ENCODE assay signal across 8 mouse cellular contexts in genomic region chr7:45129318-45129717, GRCm38 (mm10). TPM values are rescaled to one million over a fixed set of nuclear protein-coding genes. Genes with fewer than 3 reads are reported as not detected.
DNase-seq lines count a peak whose midpoint lies in the region; ATAC-seq and TF ChIP-seq lines count a peak whose summit lies in the region.

No protein-coding gene starts in this region.

- no peaks in the 10 kb centered on the region for H3K9me3 ChIP-seq in ES-E14 (ENCODE audit: control insufficient read depth, insufficient read depth, low read depth, low read length)
- H3K9me3 ChIP-seq in forebrain, embryonic 12.5 days = no peaks in the 10 kb centered on the region
- H3K9me3 ChIP-seq in kidney, postnatal 0 days (replicated peaks; ENCODE audit: low read length) = no peaks in the 10 kb centered on the region
- 0 out of 2 replicates have a peak, but pooled peaks cover 2% of the 10 kb centered on the region for H3K9me3 ChIP-seq in midbrain, embryonic 12.5 days

- in situ Hi-C loops in ES-E14 (cut with MboI; ENCODE audit: low sequenced_read_pairs in 2 of 2, unreplicated experiment in 2 of 2) = no loop called here

- peak overlapping the region; percentile 87 for H3K4me2 ChIP-seq in forebrain, embryonic 12.5 days
- peak overlapping the region; percentile 64 for H3K4me2 ChIP-seq in kidney, postnatal 0 days (ENCODE audit: low read length)
- peak overlapping the region; percentile 56 for H3K4me2 ChIP-seq in midbrain, embryonic 12.5 days (replicated peaks)

- no peak for ATAC-seq in forebrain, embryonic 12.5 days (ENCODE audit: low FRiP score)
- no peak for ATAC-seq in kidney, postnatal 0 days (replicated peaks; ENCODE audit: low FRiP score, low read depth)
- no peak; the same call in 1 of the 2 replicates for ATAC-seq in midbrain, embryonic 12.5 days (ENCODE audit: low FRiP score, low read depth)
- no peak for ATAC-seq in inflammation-experienced regulatory T-cells, adult 6 months

- peak overlapping the region; percentile 72 for H3K27ac ChIP-seq in ES-E14 (ENCODE audit: insufficient read depth, low read depth, low read length, poor library complexity, severe bottlenecking)
- H3K27ac ChIP-seq in forebrain, embryonic 12.5 days = peak overlapping the region; percentile 95
- peak overlapping the region; percentile 90 for H3K27ac ChIP-seq in kidney, postnatal 0 days
- peak overlapping the region; percentile 88 for H3K27ac ChIP-seq in midbrain, embryonic 12.5 days (replicated peaks)

- peaks cover 0 to 14% of the 10 kb centered on the region in 2 experiments; a peak in 1 of 4 replicates for H3K4me1 ChIP-seq in ES-E14 (ENCODE audit: control insufficient read depth in 2 of 2, insufficient read depth in 2 of 2, low read length in 2 of 2, poor library complexity in 1 of 2)
- peaks cover 39% of the 10 kb centered on the region for H3K4me1 ChIP-seq in forebrain, embryonic 12.5 days
- H3K4me1 ChIP-seq in kidney, postnatal 0 days (replicated peaks; ENCODE audit: insufficient read depth, low read length) = peaks cover 30% of the 10 kb centered on the region; the same call in 1 of the 2 replicates
- H3K4me1 ChIP-seq in midbrain, embryonic 12.5 days = peaks cover 38% of the 10 kb centered on the region

- H3K27me3 ChIP-seq in forebrain, embryonic 12.5 days = peaks cover under 1% of the 10 kb centered on the region; the same call in 1 of the 2 replicates
- no peaks in the 10 kb centered on the region for H3K27me3 ChIP-seq in kidney, postnatal 0 days (ENCODE audit: insufficient read depth, low read length)
- peaks cover 6% of the 10 kb centered on the region; the same call in 1 of the 2 replicates for H3K27me3 ChIP-seq in midbrain, embryonic 12.5 days

- H3K36me3 ChIP-seq in ES-E14 (ENCODE audit: control insufficient read depth, insufficient read depth, low read length, poor library complexity, severe bottlenecking) = peaks cover 32% of the 10 kb centered on the region
- H3K36me3 ChIP-seq in forebrain, embryonic 12.5 days (replicated peaks) = peaks cover 29% of the 10 kb centered on the region
- H3K36me3 ChIP-seq in kidney, postnatal 0 days (ENCODE audit: insufficient read depth, low read length) = peaks cover 19% of the 10 kb centered on the region
- H3K36me3 ChIP-seq in midbrain, embryonic 12.5 days = peaks cover 27% of the 10 kb centered on the region

- peak; percentile 74 for DNase-seq in adrenal gland, postnatal 10 days
- no peak for DNase-seq in adrenal gland, adult 8-10 months
- DNase-seq in ES-E14 (ENCODE audit: low read depth, low spot score) = no peak
- no peak for DNase-seq in kidney, postnatal 0 days (ENCODE audit: low spot score)
- no peak for DNase-seq in cerebellum, postnatal 25 days

- peak overlapping the region; percentile 70 to 80 for H3K4me3 ChIP-seq in ES-E14 (ENCODE audit: insufficient read depth in 1 of 2, low read depth in 1 of 2, low read length in 2 of 2, poor library complexity in 1 of 2, severe bottlenecking in 1 of 2)
- H3K4me3 ChIP-seq in forebrain, embryonic 12.5 days (replicated peaks) = peak overlapping the region; percentile 83
- peak overlapping the region; percentile 40 for H3K4me3 ChIP-seq in kidney, postnatal 0 days (replicated peaks; ENCODE audit: low read depth, low read length)
- H3K4me3 ChIP-seq in midbrain, embryonic 12.5 days = peak overlapping the region; percentile 94

- TF ChIP-seq CTCF in kidney, postnatal 0 days (IDR thresholded peaks at IDR 0.05; ENCODE audit: low read depth) = no peak

- H3K9ac ChIP-seq in ES-E14 (ENCODE audit: insufficient read depth, low read depth, low read length, poor library complexity, severe bottlenecking) = peak overlapping the region; percentile 90
- H3K9ac ChIP-seq in forebrain, embryonic 12.5 days = peak overlapping the region; percentile 71
- H3K9ac ChIP-seq in kidney, postnatal 0 days (ENCODE audit: low read depth, low read length) = peak overlapping the region; percentile 60
- peak overlapping the region; percentile 52 for H3K9ac ChIP-seq in midbrain, embryonic 12.5 days (replicated peaks)

- under 1% methylated on average over 17 of the region's 17 CpGs for WGBS in forebrain, embryonic 12.5 days
- under 1% methylated on average over 17 of the region's 17 CpGs for WGBS in kidney, postnatal 0 days
- under 1% methylated on average over 17 of the region's 17 CpGs for WGBS in midbrain, embryonic 12.5 days

TF ChIP-seq in ES-E14, 5 proteins besides CTCF, POLR2A, EP300 and RAD21:
- TF ChIP-seq ZNF384 (IDR thresholded peaks at IDR 0.05; ENCODE audit: low read depth, low read length) (no peak), HCFC1 (IDR thresholded peaks at IDR 0.05; ENCODE audit: borderline replicate concordance, insufficient read depth, low read length) (no peak), CHD2 (IDR thresholded peaks at IDR 0.05; ENCODE audit: low read depth, low read length) (no peak), MAFK (IDR thresholded peaks at IDR 0.05; ENCODE audit: insufficient read depth, low read depth, low read length) (no peak), ZC3H11A (IDR thresholded peaks at IDR 0.05; ENCODE audit: borderline replicate concordance, low read depth, low read length) (no peak)

RNA-seq across cellular contexts. Expression of gene Rpl13a, which starts 0.8 kb away (rescaled TPM):
- total RNA-seq in adrenal gland, postnatal 10 days (2021) = 1,000 to 10,000 TPM; 1,643 to 1,697 TPM
- 1,000 to 10,000 TPM; 1,558 to 1,710 (median 1,647) TPM for total RNA-seq in adrenal gland, adult 8-10 months (2022)
- 3,971 and 5,136 TPM in 2 replicates for total RNA-seq in ES-E14 (2012; rRNA removed)
- polyA plus RNA-seq in forebrain, embryonic 12.5 days (2016; fragmentation: Nextera tagmentation; extraction: Ambion mirVana) = 1,106 and 1,135 TPM in 2 replicates
- polyA plus RNA-seq in kidney, postnatal 0 days (2015; fragmentation: Nextera tagmentation; extraction: Ambion mirVana) = 1,804 and 1,959 TPM in 2 replicates
- polyA plus RNA-seq in midbrain, embryonic 12.5 days (2016; fragmentation: Nextera tagmentation; extraction: Ambion mirVana) = 1,022 and 1,026 TPM in 2 replicates
- polyA plus RNA-seq in inflammation-experienced regulatory T-cells, adult 6 months (2017; shearing (Covaris generic)) = 1,000 to 10,000 TPM; 6,216 to 8,178 (median 7,568) TPM

RNA-seq across cellular contexts. Expression of gene Rps11, which starts 5.1 kb away (rescaled TPM):
- total RNA-seq in adrenal gland, postnatal 10 days (2021) = 1,000 to 10,000 TPM; 1,283 to 1,295 TPM
- total RNA-seq in adrenal gland, adult 8-10 months (2022) = 1,000 to 10,000 TPM; 1,085 to 1,250 (median 1,138) TPM
- 1,746 and 1,854 TPM in 2 replicates for total RNA-seq in ES-E14 (2012; rRNA removed)
- polyA plus RNA-seq in forebrain, embryonic 12.5 days (2016; fragmentation: Nextera tagmentation; extraction: Ambion mirVana) = 1,226 and 1,285 TPM in 2 replicates
- 1,486 and 1,553 TPM in 2 replicates for polyA plus RNA-seq in kidney, postnatal 0 days (2015; fragmentation: Nextera tagmentation; extraction: Ambion mirVana)
- 1,160 and 1,195 TPM in 2 replicates for polyA plus RNA-seq in midbrain, embryonic 12.5 days (2016; fragmentation: Nextera tagmentation; extraction: Ambion mirVana)
- polyA plus RNA-seq in inflammation-experienced regulatory T-cells, adult 6 months (2017; shearing (Covaris generic)) = 1,000 to 10,000 TPM; 3,557 to 4,924 (median 4,468) TPM

RNA-seq across cellular contexts. Expression of gene Gm45713, which starts 6.7 kb away (rescaled TPM):
- total RNA-seq in adrenal gland, postnatal 10 days (2021) = not detected
- not detected for total RNA-seq in adrenal gland, adult 8-10 months (2022)
- 0.36 and 0.90 TPM in 2 replicates for total RNA-seq in ES-E14 (2012; rRNA removed)
- polyA plus RNA-seq in forebrain, embryonic 12.5 days (2016; fragmentation: Nextera tagmentation; extraction: Ambion mirVana) = 0.27 TPM in 1 of 2 replicates, not detected in the other
- 0.83 and 1.3 TPM in 2 replicates for polyA plus RNA-seq in kidney, postnatal 0 days (2015; fragmentation: Nextera tagmentation; extraction: Ambion mirVana)
- polyA plus RNA-seq in midbrain, embryonic 12.5 days (2016; fragmentation: Nextera tagmentation; extraction: Ambion mirVana) = 0.25 and 0.45 TPM in 2 replicates
- polyA plus RNA-seq in inflammation-experienced regulatory T-cells, adult 6 months (2017; shearing (Covaris generic)) = 1 to 10 TPM; 1.4 to 2.4 (median 1.6) TPM

RNA-seq across cellular contexts. Expression of gene Flt3l, which starts 6.9 kb away (rescaled TPM):
- 10 to 100 TPM in 1 of 2 experiments, 1 to 10 TPM in 1; 9.7 to 18.1 TPM for total RNA-seq in adrenal gland, postnatal 10 days (2021)
- 10 to 100 TPM; 20.4 to 56.7 (median 39.5) TPM for total RNA-seq in adrenal gland, adult 8-10 months (2022)
- total RNA-seq in ES-E14 (2012; rRNA removed) = 1.8 and 1.9 TPM in 2 replicates
- polyA plus RNA-seq in forebrain, embryonic 12.5 days (2016; fragmentation: Nextera tagmentation; extraction: Ambion mirVana) = 0.21 and 0.72 TPM in 2 replicates
- 2.2 and 2.4 TPM in 2 replicates for polyA plus RNA-seq in kidney, postnatal 0 days (2015; fragmentation: Nextera tagmentation; extraction: Ambion mirVana)
- polyA plus RNA-seq in midbrain, embryonic 12.5 days (2016; fragmentation: Nextera tagmentation; extraction: Ambion mirVana) = 0.64 and 1.2 TPM in 2 replicates
- polyA plus RNA-seq in inflammation-experienced regulatory T-cells, adult 6 months (2017; shearing (Covaris generic)) = 100 to 1,000 TPM in 1 of 3 experiments, 10 to 100 TPM in 2; 70.2 to 108 (median 97.6) TPM

RNA-seq across cellular contexts. Expression of gene Pih1d1, which starts 24.8 kb away (rescaled TPM):
- total RNA-seq in adrenal gland, postnatal 10 days (2021) = 10 to 100 TPM; 59.0 to 68.5 TPM
- 10 to 100 TPM; 58.4 to 73.0 (median 68.9) TPM for total RNA-seq in adrenal gland, adult 8-10 months (2022)
- 69.9 and 70.2 TPM in 2 replicates for total RNA-seq in ES-E14 (2012; rRNA removed)
- 95.0 and 97.5 TPM in 2 replicates for polyA plus RNA-seq in forebrain, embryonic 12.5 days (2016; fragmentation: Nextera tagmentation; extraction: Ambion mirVana)
- 81.3 and 88.6 TPM in 2 replicates for polyA plus RNA-seq in kidney, postnatal 0 days (2015; fragmentation: Nextera tagmentation; extraction: Ambion mirVana)
- polyA plus RNA-seq in midbrain, embryonic 12.5 days (2016; fragmentation: Nextera tagmentation; extraction: Ambion mirVana) = 92.3 and 103 TPM in 2 replicates
- 10 to 100 TPM; 42.9 to 50.6 (median 50.5) TPM for polyA plus RNA-seq in inflammation-experienced regulatory T-cells, adult 6 months (2017; shearing (Covaris generic))

Comparison
In these comparisons a context has a peak if more than half of its experiments do, and no peak if none do; other contexts are left out.
1. H3K4me3 ChIP-seq: peak in every context shown above with its lines; median percentile 94 in midbrain, embryonic 12.5 days; 83 in forebrain, embryonic 12.5 days; 75 in ES-E14; 40 in kidney, postnatal 0 days.